Mouse (Mus musculus): ENCODE measurements around the gene Gm14322.
"Not testable (repeated sequence)": the region's sequence is repeated elsewhere in the genome, so short reads cannot be mapped to it uniquely, and the experiment has no call there.

GRCm38 (mm10) chr2:177787351-177787750, 28.3 kb downstream of the Gm14322 start:
- TF ChIP-seq CTCF (IDR thresholded peaks at IDR 0.05; ENCODE audit: control insufficient read depth, insufficient read depth, insufficient replicate concordance, low read depth, low read length); POLR2A (IDR thresholded peaks at IDR 0.05; ENCODE audit: control insufficient read depth, low read depth, low read length): not testable (repeated sequence)
